Mouse (Mus musculus) erythroblast, embryonic 14.5 days (primary cell): ENCODE data around the gene Slc4a1. TPM values are rescaled to one million over a fixed set of nuclear protein-coding genes. Genes with fewer than 3 reads are reported as not detected.
A peak's percentile ranks its signal among the peaks of the same experiment; 100 is the strongest.

Experiments used
- H3K27me3 ChIP-seq: 2 replicates; pipeline ENCODE4 v1.6.1; 2012; ENCODE audit warnings: inconsistent platforms; ENCODE audit not compliant: control insufficient read depth
- H3K36me3 ChIP-seq: 2 replicates; pipeline ENCODE4 v1.6.1; 2012; ENCODE audit warnings: mild to moderate bottlenecking, inconsistent platforms; ENCODE audit not compliant: control insufficient read depth
- H3K4me1 ChIP-seq: 2 replicates; pipeline ENCODE4 v1.6.1; 2012; ENCODE audit warnings: inconsistent platforms; ENCODE audit not compliant: control insufficient read depth
- H3K4me3 ChIP-seq: replicated peaks from 2 replicates; pipeline ENCODE3; 2012; ENCODE audit warnings: moderate library complexity, mild to moderate bottlenecking, inconsistent platforms
- H3K9me3 ChIP-seq: 2 replicates; pipeline ENCODE4 v1.6.1; 2012; ENCODE audit warnings: low read length, inconsistent platforms, mixed read lengths; ENCODE audit not compliant: control insufficient read depth
- GATA1 ChIP-seq: IDR thresholded peaks from 2 replicates; pipeline ENCODE4 v1.6.1; 2012; ENCODE audit warnings: low read length, inconsistent platforms, mixed read lengths
- TAL1 ChIP-seq: IDR thresholded peaks from 3 replicates; pipeline ENCODE4 v1.6.1; 2012; ENCODE audit warnings: low read length, inconsistent platforms, mixed read lengths
- polyA plus RNA-seq: library from polyadenylated mRNA; stranded (reverse); fragments of >175 nt; gene quantifications from 2 replicates; pipeline ENCODE4 v1.2.3, GENCODE M21; 2012

Slc4a1 gene
- polyA plus RNA-seq, 1 experiment, result 575 TPM

DNA sequence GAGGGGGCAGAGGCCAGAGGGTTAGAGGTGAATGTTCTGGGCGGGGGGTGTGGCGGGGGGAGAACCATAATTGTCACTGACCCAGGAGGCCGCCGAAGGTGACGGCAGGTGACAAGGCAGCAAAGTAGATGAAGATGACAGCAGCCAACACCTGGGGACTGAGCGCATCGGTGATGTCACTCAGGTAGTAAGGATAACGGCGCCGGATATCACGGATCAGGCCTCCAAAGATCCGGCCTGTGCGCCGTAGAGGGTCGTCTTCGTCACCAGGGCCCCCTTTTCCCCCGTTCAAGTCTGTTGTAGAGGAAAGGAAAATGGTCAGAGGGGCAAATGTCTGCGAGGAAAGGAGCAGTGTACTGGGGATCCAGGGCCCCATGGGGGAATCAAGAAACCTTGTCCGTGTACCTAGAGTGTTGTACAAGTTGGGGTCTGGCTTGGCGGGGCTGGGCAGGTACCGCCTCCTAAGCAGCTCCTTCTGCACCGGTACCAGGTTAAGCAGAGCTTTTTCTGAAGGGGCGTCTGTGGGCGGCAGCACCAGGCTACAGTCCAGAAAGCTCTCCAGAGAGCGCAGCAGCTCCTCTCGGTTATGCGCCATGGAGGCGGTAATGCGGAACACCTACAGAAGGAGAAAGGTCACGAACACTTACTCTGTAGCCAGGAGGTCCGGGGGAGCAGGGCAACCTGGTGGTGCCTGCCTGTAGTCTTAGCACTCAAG, 9.2 kb downstream of the Slc4a1 start:
- Histone ChIP-seq H3K27me3 (peaks cover 32% of the 10 kb centered on the region; the same call in 1 of the 2 replicates), H3K4me1 (peaks cover 96% of the 10 kb centered on the region), H3K9me3 (no peaks in the 10 kb centered on the region), H3K4me3 (peak overlapping the region; percentile 75), H3K36me3 (peaks cover 100% of the 10 kb centered on the region)
- TF ChIP-seq TAL1, result no peak
- TF ChIP-seq GATA1, result no peak

- Histone ChIP-seq H3K9me3 (no peaks in the 10 kb centered on the region; the same call in 1 of the 2 replicates), H3K4me3 (peak overlapping the region; percentile 75), H3K4me1 (peaks cover 96% of the 10 kb centered on the region), H3K36me3 (peaks cover 100% of the 10 kb centered on the region), H3K27me3 (peaks cover 30% of the 10 kb centered on the region; the same call in 1 of the 2 replicates)
- no peak for TF ChIP-seq TAL1
- no peak for TF ChIP-seq GATA1
Observed at GRCm38 (mm10) chr11:102356190-102356589, 9.8 kb downstream of the Slc4a1 start.

- no peak for TF ChIP-seq GATA1
- TF ChIP-seq TAL1, result no peak
- Histone ChIP-seq H3K4me1 (peaks cover 96% of the 10 kb centered on the region), H3K4me3 (peak overlapping the region; percentile 75), H3K27me3 (peaks cover 30% of the 10 kb centered on the region; the same call in 1 of the 2 replicates), H3K9me3 (no peaks in the 10 kb centered on the region; the same call in 1 of the 2 replicates), H3K36me3 (peaks cover 100% of the 10 kb centered on the region)
Observed at GRCm38 (mm10) chr11:102355501-102355900, 10.5 kb downstream of the Slc4a1 start.

DNA sequence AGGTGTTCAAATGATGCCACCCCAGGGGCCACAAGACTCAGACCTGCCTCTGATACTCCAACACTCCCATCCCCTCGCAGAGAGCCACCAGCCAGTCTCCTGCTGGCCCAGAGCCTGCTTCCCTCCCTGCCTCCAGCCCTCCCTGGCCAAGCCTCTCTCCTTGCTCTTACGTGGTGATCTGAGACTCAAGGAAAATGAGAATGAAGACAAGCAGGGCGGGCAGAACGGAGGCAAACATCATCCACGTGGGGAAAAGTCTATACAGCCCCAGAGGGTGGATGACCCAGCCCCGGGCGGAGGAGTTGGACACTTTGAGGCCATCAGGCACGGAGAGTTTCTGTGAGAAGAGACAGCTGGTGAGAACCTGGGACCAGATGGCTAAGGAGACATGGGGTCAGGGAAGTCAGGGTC, 13.0 kb downstream of the Slc4a1 start:
- TF ChIP-seq TAL1 (no peak), GATA1 (no peak)
- peaks cover 100% of the 10 kb centered on the region for H3K36me3 ChIP-seq
- H3K9me3 ChIP-seq, result no peaks in the 10 kb centered on the region; the same call in 1 of the 2 replicates
- peaks cover 24% of the 10 kb centered on the region; the same call in 1 of the 2 replicates for H3K27me3 ChIP-seq
- peak overlapping the region; percentile 45 for H3K4me3 ChIP-seq
- H3K4me1 ChIP-seq, result peaks cover 91% of the 10 kb centered on the region

GRCm38 (mm10) chr11:102352378-102352777, 13.6 kb downstream of the Slc4a1 start:
- TF ChIP-seq TAL1, result no peak
- no peak for TF ChIP-seq GATA1
- peaks cover 90% of the 10 kb centered on the region for H3K4me1 ChIP-seq
- peaks cover 22% of the 10 kb centered on the region; the same call in 1 of the 2 replicates for H3K27me3 ChIP-seq
- H3K36me3 ChIP-seq, result peaks cover 99% of the 10 kb centered on the region
- H3K4me3 ChIP-seq, result peak overlapping the region; percentile 43
- no peaks in the 10 kb centered on the region; the same call in 1 of the 2 replicates for H3K9me3 ChIP-seq

GRCm38 (mm10) chr11:102350981-102351523, 15.0 kb downstream of the Slc4a1 start:
- peaks cover 18% of the 10 kb centered on the region; the same call in 1 of the 2 replicates for H3K27me3 ChIP-seq
- peaks cover 86% of the 10 kb centered on the region for H3K36me3 ChIP-seq
- TF ChIP-seq GATA1 (no peak), TAL1 (no peak)
- H3K4me1 ChIP-seq, result peaks cover 80% of the 10 kb centered on the region
- peak overlapping the region; percentile 43 for H3K4me3 ChIP-seq
- no peaks in the 10 kb centered on the region; the same call in 1 of the 2 replicates for H3K9me3 ChIP-seq

DNA sequence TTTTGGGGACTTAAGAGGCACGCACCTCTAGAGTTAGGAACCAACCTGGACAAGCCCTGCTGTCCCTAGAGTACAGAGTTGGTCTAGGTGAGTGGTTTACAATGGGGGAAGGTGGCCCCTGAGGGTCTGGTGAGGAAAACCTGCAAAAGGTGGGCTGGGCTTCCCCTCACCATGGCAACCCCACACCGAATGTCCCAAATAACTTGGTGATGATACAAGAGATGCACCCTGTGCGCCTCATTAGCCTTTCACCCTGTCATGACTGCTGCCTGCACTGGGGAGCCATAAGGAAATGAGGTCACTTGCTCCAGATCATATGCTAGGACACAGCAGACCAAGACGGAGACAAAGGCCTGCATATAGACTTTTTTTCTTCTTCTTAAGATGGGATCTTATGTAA, 15.6 kb downstream of the Slc4a1 start:
- peaks cover 73% of the 10 kb centered on the region for H3K4me1 ChIP-seq
- no peaks in the 10 kb centered on the region; the same call in 1 of the 2 replicates for H3K9me3 ChIP-seq
- H3K36me3 ChIP-seq, result peaks cover 80% of the 10 kb centered on the region
- peaks cover 18% of the 10 kb centered on the region; the same call in 1 of the 2 replicates for H3K27me3 ChIP-seq
- peak overlapping the region; percentile 15 for H3K4me3 ChIP-seq
- TF ChIP-seq TAL1 (no peak), GATA1 (no peak)

GRCm38 (mm10) chr11:102349189-102349954, 16.6 kb downstream of the Slc4a1 start:
- peaks cover 69% of the 10 kb centered on the region for H3K36me3 ChIP-seq

More at GRCm38 (mm10) chr11:102349189-102349954, 16.6 kb downstream of the Slc4a1 start:
- Histone ChIP-seq H3K9me3 (no peaks in the 10 kb centered on the region; the same call in 1 of the 2 replicates), H3K27me3 (peaks cover 18% of the 10 kb centered on the region; the same call in 1 of the 2 replicates), H3K4me3 (peak overlapping the region; percentile 9), H3K4me1 (peaks cover 69% of the 10 kb centered on the region)
- no peak for TF ChIP-seq GATA1
- no peak for TF ChIP-seq TAL1
